Mouse (Mus musculus) erythroblast, embryonic 14.5 days (primary cell): ENCODE results near the gene Arhgap45. TPM values are rescaled to one million over a fixed set of nuclear protein-coding genes. Genes with fewer than 3 reads are reported as not detected.
A peak's percentile ranks its signal among the peaks of the same experiment; 100 is the strongest.
"Not testable (repeated sequence)": the region's sequence is repeated elsewhere in the genome, so short reads cannot be mapped to it uniquely, and the experiment has no call there.

Experiments used
- H3K27me3 ChIP-seq: 2 replicates; pipeline ENCODE4 v1.6.1; 2012; ENCODE audit warnings: inconsistent platforms; ENCODE audit not compliant: control insufficient read depth
- H3K36me3 ChIP-seq: 2 replicates; pipeline ENCODE4 v1.6.1; 2012; ENCODE audit warnings: mild to moderate bottlenecking, inconsistent platforms; ENCODE audit not compliant: control insufficient read depth
- H3K4me1 ChIP-seq: 2 replicates; pipeline ENCODE4 v1.6.1; 2012; ENCODE audit warnings: inconsistent platforms; ENCODE audit not compliant: control insufficient read depth
- H3K4me3 ChIP-seq: replicated peaks from 2 replicates; pipeline ENCODE3; 2012; ENCODE audit warnings: moderate library complexity, mild to moderate bottlenecking, inconsistent platforms
- H3K9me3 ChIP-seq: 2 replicates; pipeline ENCODE4 v1.6.1; 2012; ENCODE audit warnings: low read length, inconsistent platforms, mixed read lengths; ENCODE audit not compliant: control insufficient read depth
- GATA1 ChIP-seq: IDR thresholded peaks from 2 replicates; pipeline ENCODE4 v1.6.1; 2012; ENCODE audit warnings: low read length, inconsistent platforms, mixed read lengths
- TAL1 ChIP-seq: IDR thresholded peaks from 3 replicates; pipeline ENCODE4 v1.6.1; 2012; ENCODE audit warnings: low read length, inconsistent platforms, mixed read lengths
- polyA plus RNA-seq: library from polyadenylated mRNA; stranded (reverse); fragments of >175 nt; gene quantifications from 2 replicates; pipeline ENCODE4 v1.2.3, GENCODE M21; 2012

The Arhgap45 gene
- polyA plus RNA-seq, 1 experiment, result 1.7 TPM

DNA sequence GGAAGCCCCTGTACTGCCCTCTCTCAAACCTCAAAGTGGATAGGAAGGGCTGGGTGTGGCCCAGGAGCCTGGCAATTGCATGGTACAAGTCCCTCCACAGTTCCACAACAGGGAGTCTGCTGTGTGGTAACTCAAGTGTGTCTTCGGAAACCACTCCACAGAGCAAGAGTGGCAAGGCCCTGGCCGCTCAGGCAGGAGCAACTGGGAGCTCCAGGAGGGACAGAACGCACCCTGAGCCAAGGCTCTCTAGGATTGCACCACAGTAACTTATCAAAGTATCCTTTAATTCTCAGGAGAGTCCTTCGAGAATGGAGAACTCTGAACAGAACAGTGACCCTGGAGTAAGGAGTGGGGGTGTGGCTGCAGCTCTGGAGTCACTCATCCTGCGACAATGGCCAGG, 19.2 kb downstream of the Arhgap45 start:
- TF ChIP-seq TAL1, result no peak
- TF ChIP-seq GATA1, result no peak
- no peaks in the 10 kb centered on the region for H3K9me3 ChIP-seq
- peaks cover 56% of the 10 kb centered on the region for H3K36me3 ChIP-seq
- H3K4me1 ChIP-seq, result peaks cover 46% of the 10 kb centered on the region
- no peaks in the 10 kb centered on the region for H3K27me3 ChIP-seq
- H3K4me3 ChIP-seq, result no peak overlapping the region

DNA sequence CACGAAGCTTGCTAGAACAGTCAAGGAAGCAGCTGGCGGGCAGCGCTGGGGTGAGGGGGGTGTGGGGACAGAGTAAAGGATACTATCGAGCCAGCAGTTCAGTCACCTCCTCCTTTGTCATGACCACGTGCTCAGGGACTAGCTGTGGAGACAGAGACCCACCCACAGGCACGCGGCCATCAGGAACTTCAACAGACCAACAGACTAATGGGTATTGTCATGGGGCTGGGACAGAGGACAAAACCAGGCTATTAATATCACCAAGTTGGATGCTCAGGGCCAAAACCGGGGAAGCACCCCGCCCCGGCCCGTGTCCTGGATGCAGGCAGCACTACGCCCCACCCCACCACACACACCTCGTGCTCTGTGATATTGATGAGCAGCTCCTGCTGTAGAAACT, 20.4 kb downstream of the Arhgap45 start:
- Histone ChIP-seq H3K9me3 (no peaks in the 10 kb centered on the region), H3K4me1 (peaks cover 49% of the 10 kb centered on the region), H3K36me3 (peaks cover 47% of the 10 kb centered on the region), H3K4me3 (no peak overlapping the region), H3K27me3 (no peaks in the 10 kb centered on the region)
- TF ChIP-seq GATA1 (no peak), TAL1 (no peak)

DNA sequence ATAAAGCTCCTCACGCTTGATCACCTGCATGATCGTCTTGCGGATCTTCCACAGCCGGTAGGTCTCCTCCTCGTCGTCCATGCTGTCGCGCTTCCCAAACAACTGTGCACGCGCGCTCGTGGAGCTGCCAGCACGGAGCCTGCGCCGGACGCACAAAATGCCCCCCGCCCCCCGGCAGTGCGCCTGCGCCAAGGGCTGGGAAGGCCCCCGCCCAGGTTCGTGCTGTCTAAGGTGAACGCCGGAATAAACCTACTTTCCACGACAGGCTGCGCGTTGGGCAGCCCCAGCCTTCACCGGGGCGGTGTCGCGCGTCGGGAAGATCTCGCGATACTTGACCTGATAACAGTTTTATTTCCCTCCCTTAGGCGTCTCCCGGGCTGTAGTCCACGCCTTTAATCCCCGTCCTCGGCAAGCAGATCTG, 23.1 kb downstream of the Arhgap45 start, which contains the start of gene Polr2e:
Gene Polr2e (minus strand): TSS at position 237 of the 421 bp plus-strand sequence.
- Histone ChIP-seq H3K27me3 (no peaks in the 10 kb centered on the region), H3K9me3 (no peaks in the 10 kb centered on the region), H3K36me3 (peaks cover 42% of the 10 kb centered on the region), H3K4me1 (peaks cover 40% of the 10 kb centered on the region), H3K4me3 (peak within 1 kb of the TSS; percentile 85)
- TF ChIP-seq TAL1, result no peak
- TF ChIP-seq GATA1, result no peak

DNA sequence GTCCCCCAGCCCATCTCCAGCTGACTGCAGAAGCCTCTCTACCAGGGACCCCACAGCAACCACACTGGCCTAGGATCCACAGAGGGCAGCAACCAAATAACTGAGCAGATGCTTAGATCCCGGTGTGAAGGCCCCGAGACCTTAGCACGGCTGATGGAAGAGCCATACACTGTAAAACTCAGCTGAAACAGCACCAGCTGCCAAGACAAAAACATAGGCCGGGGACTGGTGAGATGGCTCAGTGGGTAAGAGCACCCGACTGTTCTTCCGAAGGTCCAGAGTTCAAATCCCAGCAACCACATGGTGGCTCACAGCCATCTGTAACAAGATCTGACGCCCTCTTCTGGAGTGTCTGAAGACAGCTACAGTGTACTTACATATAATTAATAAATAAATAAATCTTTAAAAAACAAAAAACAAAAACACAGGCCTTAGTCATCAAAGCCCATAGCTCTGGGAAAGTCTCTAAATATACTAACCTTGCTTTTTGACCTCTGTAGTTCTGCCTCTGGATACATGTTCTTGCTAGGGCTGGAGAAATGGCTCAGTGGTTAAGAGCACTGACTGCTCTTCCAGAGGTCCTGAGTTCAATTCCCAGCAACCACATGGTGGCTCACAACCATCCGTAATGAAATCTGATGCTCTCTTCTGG, 25.1 kb downstream of the Arhgap45 start:
- H3K4me1 ChIP-seq, result peaks cover 51% of the 10 kb centered on the region
- H3K4me3 ChIP-seq, H3K27me3 ChIP-seq, H3K9me3 ChIP-seq: not testable (repeated sequence)
- H3K36me3 ChIP-seq, result peaks cover 22% of the 10 kb centered on the region

DNA sequence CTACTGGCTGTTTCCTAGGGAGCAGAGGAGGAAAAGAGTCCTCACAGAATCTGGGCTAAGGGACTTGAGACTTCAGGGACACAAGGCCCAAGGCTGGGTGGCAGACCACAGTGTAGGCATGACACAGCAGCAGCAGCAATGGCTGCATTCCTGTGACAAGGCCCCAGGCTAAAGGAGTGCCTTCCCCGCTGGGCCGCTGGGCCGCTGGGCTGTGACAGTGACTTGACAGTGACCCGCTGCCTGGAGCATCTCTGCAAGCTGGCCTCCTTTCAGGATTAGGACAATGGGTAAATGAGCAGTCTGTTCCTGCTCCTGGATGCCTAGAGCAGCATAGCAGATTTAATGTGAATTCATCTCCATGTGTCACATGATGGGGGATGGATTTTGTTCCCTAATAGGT, 27.6 kb downstream of the Arhgap45 start:
- H3K9me3 ChIP-seq, result no peaks in the 10 kb centered on the region
- TF ChIP-seq GATA1 (no peak), TAL1 (no peak)
- H3K4me1 ChIP-seq, result peaks cover 58% of the 10 kb centered on the region
- no peaks in the 10 kb centered on the region for H3K27me3 ChIP-seq
- H3K36me3 ChIP-seq, result no peaks in the 10 kb centered on the region
- no peak overlapping the region for H3K4me3 ChIP-seq

DNA sequence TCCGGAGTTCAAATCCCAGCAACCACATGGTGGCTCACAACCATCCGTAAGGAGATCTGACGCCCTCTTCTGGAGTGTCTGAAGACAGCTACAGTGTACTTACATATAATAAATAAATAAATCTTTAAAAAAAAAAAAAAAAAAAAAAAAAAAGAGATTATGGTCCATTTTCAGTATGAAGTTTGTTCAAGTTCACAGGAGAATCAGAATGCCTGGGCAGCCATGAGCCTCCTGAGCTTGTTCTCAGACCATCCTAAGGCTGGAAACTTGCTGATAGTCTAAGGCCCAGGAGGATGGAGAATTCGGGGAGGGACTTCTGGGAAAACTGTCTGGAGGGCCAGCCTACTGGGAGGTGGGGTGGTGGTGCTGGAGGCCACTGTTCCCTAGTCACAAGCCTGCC, 28.9 kb downstream of the Arhgap45 start:
- H3K4me3 ChIP-seq, H3K36me3 ChIP-seq, H3K27me3 ChIP-seq, H3K9me3 ChIP-seq: not testable (repeated sequence)
- H3K4me1 ChIP-seq, result peaks cover 56% of the 10 kb centered on the region

DNA sequence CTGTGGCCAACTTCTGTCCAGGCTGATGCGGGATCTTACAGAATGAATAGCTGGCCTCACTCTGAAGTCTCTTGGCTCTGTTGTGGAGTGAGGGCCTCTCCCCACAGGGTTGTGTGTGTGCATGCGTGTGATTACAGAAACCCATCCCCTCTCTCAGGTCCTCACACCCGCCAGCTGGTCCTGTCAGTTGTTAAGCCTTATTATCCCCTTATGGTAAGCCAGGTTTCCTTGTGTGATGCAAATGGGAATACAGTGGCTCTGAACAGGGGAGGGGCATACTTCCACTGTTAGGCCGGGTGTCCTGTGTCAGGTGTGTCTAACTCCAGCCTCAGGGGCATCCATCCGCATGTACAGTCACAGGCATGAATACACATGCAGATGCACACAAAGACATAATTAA, 29.3 kb downstream of the Arhgap45 start:
- peaks cover 58% of the 10 kb centered on the region for H3K4me1 ChIP-seq

DNA sequence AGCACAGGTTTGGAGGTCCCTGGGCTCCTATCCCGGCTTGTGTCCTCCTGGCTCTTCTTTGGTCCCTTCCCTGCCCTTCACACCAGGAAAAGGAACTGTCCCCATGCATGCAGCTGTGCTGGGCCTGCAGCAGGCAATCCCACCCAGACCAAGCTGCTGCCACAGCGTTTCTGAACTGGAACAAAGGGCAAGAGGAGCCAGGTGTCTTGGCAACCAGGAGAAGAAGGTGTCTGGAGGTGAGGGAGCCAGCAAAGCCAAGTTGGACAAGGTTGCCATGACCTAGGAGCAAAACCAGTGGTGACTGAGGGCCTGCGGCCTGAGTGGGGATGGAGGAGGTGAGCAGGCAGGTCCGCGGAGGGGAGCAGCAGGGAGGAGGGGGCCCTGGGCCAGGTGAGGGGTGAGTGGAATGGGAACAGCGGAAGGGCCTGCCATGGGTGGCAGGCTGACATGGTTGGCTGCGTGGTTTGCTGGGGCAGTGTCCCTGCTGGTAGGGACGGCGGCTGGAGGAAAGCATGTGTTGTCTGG, 30.6 kb downstream of the Arhgap45 start, which contains the start of gene Gpx4:
Gene Gpx4 (plus strand): TSS at position 126 of the 525 bp plus-strand sequence.
- peaks cover 68% of the 10 kb centered on the region for H3K4me1 ChIP-seq
- no peaks in the 10 kb centered on the region for H3K9me3 ChIP-seq
- no peak within 1 kb of the TSS for H3K4me3 ChIP-seq
- no peaks in the 10 kb centered on the region for H3K27me3 ChIP-seq
- H3K36me3 ChIP-seq, result no peaks in the 10 kb centered on the region
- no peak for TF ChIP-seq GATA1
- TF ChIP-seq TAL1, result no peak

More for the DNA sequence above, 29.3 kb downstream of the Arhgap45 start:
- Histone ChIP-seq H3K36me3 (no peaks in the 10 kb centered on the region), H3K9me3 (no peaks in the 10 kb centered on the region), H3K4me3 (no peak overlapping the region), H3K27me3 (no peaks in the 10 kb centered on the region)
- TF ChIP-seq TAL1 (no peak), GATA1 (no peak)

DNA sequence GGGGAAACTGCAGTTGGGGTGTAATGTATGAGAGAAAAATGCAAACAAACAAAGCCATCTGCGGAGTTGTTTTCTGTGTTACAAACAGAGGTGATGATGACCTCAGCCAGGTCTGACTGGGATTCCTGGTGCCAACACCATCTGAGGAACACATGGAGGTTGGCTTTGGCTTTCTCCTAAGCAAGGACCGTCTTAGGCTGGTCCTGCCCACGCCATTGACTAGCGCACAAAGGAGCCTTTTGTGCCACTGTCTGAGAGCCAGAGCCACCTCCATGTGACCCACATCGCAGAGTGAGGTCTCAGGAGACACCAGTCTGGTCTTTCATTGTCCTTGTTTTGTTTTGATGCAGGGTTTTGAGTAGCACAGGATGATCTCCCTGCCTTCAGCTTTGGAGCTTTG, 31.9 kb downstream of the Arhgap45 start:
- H3K4me1 ChIP-seq, result peaks cover 77% of the 10 kb centered on the region
- H3K27me3 ChIP-seq, result no peaks in the 10 kb centered on the region
- no peaks in the 10 kb centered on the region for H3K36me3 ChIP-seq
- no peak for TF ChIP-seq GATA1
- TF ChIP-seq TAL1, result no peak
- no peak overlapping the region for H3K4me3 ChIP-seq
- no peaks in the 10 kb centered on the region for H3K9me3 ChIP-seq

DNA sequence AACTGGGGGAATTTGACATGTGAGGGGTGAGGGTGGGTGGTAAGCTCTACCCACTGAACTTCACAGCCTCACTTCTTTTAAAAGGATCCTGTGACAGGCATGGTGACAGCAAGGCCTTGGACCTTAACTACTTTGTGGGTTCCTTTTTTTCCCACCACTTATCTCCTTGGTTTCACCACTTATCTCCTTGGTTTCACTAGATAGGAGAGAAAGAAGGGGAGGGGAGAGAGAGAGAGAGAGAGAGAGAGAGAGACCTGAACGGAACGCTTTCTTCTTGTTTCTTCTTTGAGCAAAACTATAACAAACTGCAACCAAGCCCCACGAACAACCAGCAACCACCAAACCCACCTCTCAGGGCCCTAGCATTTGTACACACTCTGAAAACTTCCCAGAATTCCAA, 32.4 kb downstream of the Arhgap45 start:
- TF ChIP-seq TAL1, result no peak
- no peak for TF ChIP-seq GATA1
- H3K4me3 ChIP-seq, result no peak overlapping the region
- H3K27me3 ChIP-seq, result no peaks in the 10 kb centered on the region
- H3K36me3 ChIP-seq, result no peaks in the 10 kb centered on the region
- no peaks in the 10 kb centered on the region for H3K9me3 ChIP-seq
- H3K4me1 ChIP-seq, result peaks cover 76% of the 10 kb centered on the region
